Mouse (Mus musculus): ENCODE measurements around the gene D630023F18Rik.

D630023F18Rik gene

DNA sequence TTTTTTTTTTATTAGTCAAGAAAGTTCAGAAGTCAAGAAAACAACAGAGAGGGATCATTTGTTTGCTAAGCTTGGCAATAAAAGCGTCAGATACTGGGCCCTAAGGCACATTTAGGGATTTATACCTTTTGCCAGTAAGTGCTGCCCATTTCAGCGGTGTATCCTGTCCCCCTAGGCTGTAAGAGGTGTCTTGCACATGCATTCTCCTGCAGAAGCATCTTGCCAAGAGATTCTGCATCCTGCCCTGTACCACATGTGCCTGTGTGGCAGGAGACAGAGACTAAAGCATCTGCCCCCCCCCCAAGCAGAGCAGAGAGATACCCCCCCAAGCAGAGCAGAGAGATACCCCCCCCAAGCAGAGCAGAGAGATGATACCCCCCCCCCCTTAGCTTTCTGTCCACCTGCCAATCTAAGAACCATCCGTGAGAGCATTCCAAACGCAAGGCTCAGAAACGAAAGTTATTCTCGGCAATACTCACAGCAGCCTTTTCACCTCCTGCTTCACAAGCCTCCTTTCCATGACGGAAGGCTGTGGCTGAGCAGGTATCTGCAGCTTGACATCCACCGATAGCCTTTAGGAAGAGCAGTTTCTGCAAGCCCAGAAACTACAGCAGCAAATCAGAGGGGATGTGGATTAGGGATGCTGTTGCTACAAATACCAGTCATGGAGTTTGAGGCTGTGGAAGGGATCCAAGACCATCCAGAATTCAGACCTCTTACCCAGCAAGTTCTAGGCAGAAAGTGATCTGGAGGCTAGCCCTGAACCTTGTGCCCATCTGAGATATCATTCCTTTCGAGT lies at the start of gene D630023F18Rik:
D630023F18Rik (minus strand) TSS at position 641 of the 799 bp plus-strand sequence.
- peak; percentile 6 to 11 for DNase-seq

DNA sequence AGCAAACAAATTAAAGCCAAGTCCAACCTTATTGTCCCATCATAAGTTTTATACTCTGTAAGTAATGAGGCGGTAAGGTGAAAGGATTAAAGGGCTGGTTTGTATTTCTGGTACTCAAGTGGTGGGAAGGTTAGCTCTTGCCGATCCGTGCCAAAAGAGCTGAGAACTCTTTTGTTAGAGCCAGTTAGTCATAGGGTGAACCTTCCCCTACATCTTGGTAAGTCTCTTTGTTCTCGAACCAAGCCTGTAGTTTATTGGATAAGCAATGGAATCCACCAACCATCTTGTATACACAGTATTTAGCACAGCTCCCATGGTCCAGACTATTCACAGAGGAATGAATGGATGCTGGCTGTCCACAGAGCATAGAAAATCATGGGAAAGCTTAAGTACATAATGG lies 48.6 kb upstream of the D630023F18Rik start:
- DNase-seq: no peak

DNA sequence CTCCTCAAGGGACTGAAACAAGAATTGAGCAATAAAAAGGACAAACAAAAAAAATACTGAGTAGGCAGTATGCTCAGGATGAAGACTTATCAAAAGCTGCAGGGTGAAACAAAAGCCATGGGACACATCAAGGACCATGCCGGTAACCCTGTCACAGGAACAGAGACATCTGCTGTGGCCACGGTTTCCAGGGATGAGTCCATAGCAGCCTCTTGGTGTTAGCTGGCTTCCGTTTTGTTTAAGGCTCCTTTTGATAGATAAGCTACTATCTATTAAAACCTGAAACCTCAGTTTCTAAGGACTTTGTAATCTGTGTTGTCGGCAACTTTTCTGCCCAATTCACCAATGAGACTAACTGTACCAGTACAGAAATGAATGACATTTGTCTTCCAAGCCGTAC lies 46.9 kb upstream of the D630023F18Rik start:
- no peak for DNase-seq

DNA sequence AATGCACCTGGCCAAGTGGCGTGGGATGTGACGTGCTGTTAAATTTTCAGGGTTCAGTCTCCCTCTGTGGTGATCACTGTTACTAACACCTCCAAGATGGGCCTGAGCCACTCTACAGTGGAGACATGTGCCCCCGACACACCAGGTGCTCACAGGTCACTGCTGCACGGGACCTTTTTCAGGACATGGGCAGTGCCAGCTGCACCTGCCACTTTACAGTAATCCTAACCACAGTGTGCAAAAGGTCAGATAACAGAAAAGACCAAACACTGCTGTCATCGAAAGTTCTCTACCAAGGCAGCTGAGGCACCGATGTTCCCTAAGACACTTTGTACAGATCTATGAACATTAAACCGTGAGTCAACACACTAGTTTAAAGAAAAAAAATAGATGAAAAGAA lies 46.5 kb upstream of the D630023F18Rik start:
- no peak for DNase-seq

DNA sequence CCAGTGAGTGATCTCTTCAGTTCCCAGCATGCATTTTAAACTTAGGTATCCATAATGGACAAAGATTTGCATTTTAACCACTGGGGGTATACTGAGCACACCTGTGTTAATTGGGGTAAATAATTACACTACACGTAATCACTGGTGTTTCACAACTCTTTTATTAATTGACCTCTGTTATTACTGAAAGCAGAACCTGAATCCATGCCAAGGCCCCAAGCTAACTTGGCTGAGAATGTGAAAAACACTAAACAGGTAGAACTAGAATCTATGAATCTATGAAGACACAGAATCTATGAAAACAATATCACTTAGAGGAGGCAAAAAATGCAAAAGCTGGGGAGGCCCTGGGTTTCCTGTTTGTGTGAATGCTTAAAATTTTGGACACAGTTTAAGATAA lies 44.5 kb upstream of the D630023F18Rik start:
- no peak for DNase-seq

DNA sequence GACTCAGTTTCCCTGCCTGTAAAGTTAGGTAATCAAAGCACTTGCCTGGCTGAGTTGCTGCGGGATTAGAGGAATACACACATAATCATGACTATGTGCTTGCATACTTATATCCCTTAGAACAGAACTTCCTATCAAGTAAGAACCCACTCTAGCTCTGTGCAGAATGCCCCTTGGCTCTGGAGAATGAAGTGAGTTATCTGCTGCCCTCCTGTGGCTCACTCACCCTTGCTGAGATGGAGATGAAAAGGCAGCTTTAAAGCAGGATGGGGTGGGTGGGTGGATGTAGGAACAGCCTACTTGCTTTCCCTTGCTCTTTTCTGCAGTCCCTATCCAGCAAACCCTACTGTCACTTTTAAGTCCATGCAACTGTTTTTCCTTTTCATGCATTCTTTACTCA lies 39.2 kb upstream of the D630023F18Rik start:
- no peak for DNase-seq

DNA sequence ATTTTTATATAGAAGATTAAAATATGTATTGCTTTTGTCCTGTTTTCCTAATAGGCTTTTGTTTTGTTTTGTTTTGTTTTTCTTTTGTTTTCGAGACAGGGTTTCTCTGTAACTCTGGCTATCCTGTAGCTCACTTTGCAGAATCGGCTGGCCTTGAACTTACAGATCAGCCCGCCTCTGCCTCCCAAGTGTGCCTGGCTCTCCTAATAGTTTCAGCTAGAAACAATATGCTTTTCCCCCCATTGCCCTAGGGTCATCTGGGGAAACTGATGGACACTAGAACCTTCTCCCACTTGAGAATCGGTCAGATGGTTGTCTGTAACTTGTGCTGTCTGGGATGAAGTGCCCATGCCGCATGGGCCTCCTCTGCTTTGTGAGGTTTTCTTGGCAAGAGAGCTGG lies 33.1 kb upstream of the D630023F18Rik start:
- no peak for DNase-seq

DNA sequence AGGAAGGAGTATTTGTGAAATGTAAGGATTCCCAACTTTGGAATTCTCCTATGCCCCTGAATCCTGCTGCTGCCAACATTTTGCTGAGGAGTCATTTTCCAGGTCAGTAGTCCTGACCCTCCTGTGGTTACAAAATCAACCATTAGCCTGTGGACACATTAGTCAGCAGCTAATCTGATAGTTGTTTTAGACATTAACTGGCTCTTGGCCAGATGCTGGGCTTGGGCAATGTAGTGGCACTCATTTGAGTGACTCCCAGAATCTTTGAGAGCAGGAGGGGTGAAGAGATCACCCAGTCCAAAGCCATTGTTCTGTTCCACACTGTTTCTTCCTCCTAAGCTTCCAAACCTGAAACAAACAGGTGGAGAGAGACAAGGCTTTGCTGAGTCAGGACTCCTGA lies 31.8 kb upstream of the D630023F18Rik start:
- DNase-seq: no peak

DNA sequence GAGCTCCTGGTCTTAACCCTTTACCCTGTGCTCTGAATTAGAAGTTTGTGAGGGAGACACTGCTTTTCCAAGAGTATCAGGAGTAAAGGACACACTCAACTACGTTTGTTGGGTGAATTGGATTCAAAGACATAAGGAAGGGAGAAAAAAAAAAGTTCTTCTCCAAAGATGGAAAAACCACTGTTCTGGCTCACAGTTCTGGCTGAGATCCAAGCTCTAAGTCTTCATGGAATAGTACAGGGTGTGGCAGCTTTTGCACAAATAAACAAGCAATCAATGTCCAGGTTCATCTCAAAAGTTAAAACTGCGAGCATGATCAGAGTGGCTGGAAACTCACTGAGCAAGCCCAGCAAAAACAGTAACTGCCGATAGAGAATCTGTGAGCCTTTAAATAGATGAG lies 25.0 kb upstream of the D630023F18Rik start:
- no peak for DNase-seq

DNA sequence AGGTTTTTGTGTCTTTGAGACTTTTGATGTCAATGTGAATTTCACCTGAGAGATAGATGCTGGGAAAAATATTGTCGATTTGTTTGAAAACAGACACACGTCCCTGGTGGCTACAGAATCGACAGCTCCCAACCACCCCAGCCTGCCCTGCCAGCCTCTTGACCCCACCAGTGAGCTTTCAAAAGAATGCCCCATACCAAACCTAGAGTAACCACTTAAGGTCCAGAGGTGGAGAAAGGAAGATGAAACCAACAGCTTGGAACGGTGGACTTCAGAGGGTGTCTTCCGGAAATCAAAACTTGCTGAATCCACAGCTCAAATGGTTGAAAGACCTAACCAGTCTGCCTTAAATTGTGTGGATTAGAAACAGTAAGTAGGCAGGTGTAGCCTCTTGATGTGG lies 24.3 kb upstream of the D630023F18Rik start:
- no peak for DNase-seq

DNA sequence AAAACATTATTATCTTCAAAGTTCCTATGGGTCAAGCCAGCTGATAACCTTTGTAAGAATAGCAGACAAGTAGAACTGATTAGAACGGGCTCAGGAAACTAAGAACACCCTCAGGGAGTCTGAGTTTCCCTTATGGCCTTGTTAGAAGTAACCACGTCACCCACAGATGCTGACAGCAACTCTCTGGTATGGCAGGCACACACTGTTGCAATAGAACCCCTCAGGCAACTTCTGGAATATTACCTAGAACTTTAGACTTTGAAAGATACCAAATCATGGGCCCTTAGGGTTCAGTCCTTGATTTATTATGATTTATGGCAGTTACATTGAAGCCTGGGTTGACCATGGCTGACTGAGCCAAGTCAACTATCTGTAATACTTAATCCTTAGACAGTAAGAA lies 23.6 kb upstream of the D630023F18Rik start:
- DNase-seq: no peak

DNA sequence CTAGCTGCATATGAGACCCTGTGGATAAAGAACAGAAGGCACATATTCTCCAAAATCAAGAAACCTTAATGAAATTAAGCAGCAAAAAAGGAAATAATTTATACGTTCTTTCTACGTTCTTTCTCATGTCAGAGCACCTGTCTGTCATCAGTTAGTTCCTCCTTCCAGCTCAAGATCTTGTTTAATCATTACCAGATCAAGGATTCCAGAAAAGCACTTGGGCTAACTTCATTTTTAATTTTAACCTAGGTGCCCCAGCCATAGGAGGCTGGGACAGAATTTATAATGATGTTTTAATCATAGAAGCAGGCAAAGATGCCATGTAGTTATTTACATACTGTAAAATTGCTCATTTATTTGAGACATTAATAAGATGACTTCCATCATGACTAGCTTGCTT lies 21.8 kb upstream of the D630023F18Rik start:
- DNase-seq: no peak

DNA sequence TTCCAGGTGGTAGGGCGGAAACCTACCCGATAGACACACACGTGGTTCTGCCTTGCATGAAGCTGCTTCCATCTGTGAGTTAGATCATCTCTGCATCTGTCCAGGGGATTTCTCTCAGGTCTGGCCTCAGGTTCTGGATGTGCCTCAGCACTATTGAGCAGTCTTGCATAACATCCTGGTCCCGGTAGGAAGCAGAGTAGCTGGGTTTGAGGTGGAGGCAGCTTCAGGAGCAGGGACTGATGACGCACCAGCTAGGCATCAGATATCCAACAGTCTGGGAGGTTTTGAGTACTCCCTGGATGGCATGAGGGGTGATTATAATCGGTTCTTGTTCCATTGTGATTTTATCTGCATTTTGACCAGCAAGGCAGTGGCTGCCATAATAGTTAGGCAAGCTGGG lies 14.5 kb upstream of the D630023F18Rik start:
- DNase-seq: no peak

DNA sequence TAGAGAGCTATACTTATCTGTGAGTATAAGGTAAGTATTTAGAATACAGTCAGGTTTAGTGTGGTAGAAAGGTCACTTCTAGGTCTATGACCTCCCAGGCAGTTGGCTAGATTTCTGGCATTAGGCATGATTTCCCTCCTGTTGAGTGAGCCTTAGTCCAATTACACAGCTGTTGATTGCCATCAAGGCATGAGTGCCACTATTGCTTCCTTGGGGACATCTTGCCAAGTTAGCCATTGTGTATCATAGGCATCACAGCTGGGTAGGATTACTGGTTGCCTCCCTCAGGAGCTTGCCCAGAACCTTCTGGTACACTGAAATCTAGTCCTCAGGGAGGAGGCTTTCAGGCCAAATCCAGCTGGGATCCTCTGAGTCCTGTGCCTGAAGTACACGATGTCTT lies 9.8 kb upstream of the D630023F18Rik start:
- no peak for DNase-seq

DNA sequence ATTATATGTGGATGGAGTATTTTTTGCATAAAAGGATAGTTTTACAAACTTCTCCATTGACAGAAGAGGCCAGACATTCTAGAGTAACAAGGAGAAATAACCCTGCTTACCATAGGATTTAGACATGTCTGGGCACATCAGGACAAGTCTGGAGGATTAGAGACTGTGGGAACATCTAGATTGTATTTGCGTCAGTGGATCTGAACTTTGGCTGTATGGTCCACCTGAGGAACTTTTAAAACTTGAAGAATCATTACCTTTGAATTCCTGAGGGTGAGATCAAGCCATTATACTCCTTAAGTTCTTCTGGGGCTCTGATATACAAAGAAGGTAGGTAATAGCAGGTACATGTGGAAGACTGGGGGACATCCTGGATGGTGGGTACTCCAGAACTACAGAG lies 8.7 kb upstream of the D630023F18Rik start:
- DNase-seq: no peak

DNA sequence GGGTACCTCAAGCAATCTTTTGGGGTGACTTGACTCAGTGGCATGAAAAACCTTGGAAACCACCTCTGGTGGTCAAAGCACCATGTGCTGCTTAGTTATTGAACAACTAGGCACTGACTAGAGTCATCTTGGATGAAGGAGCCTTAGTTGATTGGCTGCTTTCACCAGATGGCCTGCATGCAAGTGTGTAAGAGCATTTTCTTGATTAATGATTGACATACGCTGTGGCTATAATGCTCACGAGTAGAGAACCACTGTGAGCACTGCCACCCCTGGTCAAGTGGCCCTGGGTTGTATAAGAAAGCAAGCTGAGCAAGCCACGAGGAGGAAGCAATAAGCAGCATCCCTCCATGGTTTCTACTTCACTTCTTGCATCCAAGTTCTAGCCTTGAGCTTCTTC lies 7.2 kb upstream of the D630023F18Rik start:
- DNase-seq: no peak

DNA sequence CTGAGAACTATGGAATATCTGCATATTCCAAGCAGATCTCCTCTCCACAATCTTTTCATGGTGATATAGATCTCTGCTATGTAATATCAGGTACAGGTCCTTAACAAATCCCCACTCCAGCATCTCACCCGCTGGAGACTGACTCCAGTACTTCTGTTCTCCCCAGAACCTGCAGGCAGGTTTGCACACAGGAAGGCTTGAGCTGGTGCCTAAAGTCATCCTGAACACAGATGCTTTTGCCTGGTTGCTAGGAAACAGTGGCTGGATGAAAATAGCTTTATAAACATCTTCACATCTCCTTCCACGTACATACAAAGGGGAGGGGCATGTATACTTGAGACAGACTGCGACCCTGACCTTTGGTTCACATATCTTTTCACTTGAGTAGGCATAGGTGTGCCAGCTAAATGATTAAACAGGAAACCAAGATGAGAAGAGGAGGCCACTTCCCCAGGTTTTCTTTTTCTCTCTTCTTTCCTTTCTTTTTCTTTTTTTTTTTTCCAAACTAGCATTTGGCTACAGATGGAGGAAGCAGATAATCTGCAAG lies 6.7 kb upstream of the D630023F18Rik start:
- no peak for DNase-seq

DNA sequence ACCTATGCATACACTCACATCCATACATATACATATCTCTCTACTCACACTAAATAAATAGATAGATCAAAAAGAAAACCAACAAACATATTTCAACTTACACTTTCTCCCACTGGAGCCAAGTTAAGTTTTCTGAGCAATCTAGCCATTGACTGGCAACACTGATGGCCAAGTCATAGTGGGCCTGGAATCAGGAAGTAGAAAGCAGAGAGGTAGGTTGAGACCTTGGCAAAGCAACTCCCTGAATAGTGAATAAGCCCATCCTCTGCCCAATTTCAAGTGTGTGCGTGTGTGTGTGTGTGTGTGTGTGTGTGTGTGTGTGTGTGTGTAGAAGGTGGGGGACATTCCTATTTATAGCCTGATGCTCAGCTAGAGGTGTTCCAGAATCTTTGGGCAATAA lies 3.6 kb downstream of the D630023F18Rik start, which contains the start of gene Gm28845:
Gm28845 (minus strand) TSS at position 121 of the 400 bp plus-strand sequence.
- no peak for DNase-seq

DNA sequence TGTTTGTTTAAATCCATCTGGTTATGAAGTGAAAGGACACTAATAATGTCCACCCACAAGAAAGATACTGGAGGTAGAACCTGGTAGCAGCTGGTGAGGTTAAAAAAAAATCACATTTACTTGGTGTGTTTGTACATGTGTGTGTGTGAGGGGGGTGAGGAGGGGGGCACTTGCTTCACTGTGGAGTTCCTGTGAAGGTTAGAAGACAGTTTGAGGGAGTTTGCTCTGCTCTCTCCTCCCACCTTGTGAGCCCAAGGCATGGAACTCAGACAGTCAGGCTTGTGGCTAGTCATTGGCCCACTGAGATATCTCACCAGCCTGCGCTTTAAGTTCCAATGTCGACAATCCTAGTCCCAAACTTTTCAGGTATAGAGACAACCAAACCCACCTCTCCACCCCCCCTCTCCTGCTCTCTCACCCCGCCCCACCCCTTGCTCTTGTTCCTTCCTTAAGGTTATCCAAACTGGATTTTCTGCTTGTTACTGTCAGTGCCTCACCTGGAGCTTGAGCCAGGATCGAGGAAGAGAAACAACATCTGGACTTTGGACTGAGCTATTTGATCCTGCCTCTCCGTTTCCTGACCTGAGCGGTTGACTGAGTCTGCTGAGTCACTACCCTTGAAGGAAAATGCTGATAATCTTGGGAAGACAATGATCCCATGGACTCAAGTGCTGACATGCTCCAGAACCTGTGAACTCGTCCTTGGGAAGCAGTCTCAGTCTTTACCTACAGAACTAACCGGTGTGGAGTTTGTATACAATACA lies 4.7 kb downstream of the D630023F18Rik start:
- DNase-seq: no peak

DNA sequence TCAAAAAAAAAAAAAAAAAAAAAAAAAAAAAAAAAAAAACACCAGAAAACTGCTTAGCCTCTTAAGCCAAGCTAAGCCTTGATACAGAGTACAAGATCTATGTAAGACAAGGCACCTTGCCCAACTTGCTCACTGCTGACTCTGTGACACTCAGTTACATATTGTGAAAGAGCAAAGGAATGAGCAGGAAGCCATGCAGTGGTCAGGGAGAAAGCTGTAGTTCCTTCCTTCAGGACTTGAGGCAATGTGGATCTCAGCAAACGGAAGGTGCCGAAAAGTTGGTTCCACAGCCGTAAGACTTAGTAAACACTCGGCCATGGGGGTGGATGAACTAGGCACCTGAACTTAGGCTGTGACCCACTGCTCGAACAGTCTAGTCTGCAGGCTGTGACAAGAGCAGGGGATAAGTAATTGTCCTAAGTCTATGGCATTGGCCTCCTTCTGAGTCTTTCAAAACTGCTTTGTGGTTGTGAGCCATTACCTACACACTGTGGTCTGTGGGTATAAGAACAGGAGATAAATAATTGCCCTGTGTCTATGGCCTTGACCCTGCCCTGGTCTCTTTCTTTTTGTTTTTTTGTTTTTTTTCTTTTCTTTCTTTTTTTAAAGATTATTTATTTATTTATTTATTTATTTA lies 9.4 kb downstream of the D630023F18Rik start:
- no peak for DNase-seq

DNA sequence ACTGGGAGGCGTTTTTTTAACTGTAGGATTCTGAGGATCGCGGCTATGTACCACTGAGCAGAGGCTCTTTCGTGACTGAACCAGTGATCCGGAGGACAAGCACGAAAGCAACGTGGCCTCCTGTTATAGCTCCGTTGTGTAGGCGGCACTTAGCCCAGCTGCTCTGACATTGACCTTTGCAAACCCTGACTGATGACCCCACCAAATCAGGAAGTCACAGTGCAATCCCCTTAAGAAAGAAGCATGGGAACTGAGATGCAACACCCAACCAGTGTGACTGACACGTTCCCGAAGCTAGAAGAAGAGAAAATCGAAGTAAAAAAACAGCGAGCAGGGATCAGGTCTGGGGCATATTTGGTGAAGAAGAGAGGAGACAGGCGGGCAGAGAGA lies 10.2 kb downstream of the D630023F18Rik start:
- DNase-seq: no peak

DNA sequence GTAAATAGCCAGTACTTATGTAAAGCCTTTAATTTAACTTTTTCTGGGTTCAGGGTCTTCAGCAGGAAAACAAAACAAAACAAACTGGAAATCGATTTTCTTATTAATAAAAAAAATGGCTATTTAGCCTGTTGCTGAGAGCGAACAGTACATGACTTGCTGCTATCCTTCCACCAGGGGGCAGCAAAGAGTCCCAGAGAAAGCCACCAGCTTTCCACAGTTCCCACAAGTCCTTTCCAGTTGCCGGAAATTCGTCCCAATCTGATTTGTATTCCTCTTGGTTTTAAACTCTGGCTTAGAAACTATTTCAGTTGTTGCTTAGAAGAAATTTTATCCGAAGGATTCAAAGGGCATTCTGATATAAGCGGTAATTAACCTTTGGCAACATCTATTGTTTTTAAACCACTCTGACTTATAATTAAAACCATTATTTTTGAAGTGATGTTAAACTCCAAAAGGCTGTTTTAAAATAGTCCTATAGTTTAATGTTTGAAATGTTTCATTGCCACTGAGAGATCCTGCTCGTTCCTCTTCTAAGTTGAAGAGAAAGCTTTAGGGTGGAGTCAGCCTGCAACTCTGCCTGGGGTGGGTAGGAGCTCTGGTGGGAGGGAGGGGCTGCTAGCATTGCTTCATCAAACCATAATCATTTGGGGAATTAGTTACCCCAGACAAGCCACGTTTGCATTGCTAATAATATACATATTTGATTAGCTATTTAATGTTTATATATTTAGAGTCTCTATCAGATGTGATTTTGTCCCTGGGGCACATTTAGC lies 10.8 kb downstream of the D630023F18Rik start:
- DNase-seq: peak; percentile 62 to 71

All from cerebellum, postnatal 36 days (tissue).